Mouse (Mus musculus): Measurements from ENCODE around the gene Otx1.

DNA sequence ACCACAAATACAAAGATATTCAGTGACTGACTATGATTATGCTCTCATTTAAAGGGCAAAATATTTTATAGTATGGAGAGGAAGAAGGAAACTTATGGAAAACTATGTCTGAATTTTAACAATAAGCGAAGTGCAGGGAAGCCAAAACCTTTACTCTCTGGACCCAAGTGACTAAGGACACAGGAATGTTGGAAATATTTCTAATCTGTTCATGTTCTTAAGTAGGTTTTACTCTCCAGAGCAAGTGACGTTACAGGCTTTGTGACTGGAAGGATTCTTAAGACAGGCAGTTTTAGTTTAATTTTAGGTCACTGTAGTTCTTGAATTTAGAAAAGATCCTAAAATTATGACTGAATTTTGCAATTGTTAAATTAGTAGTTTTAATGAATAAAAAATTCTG, 6.1 kb upstream of the Otx1 start:
- TF ChIP-seq POLR2A (IDR thresholded peaks at IDR 0.05; ENCODE audit: borderline replicate concordance, low read depth, low read length) (no peak), CTCF (IDR thresholded peaks at IDR 0.05; ENCODE audit: low read depth, low read length) (no peak)

All from bone marrow macrophage, adult 2 months (primary cell).